Mouse (Mus musculus): Measurements from ENCODE around the gene Commd1. TPM values are rescaled to one million over a fixed set of nuclear protein-coding genes. Genes with fewer than 3 reads are reported as not detected.
A peak's percentile ranks its signal among the peaks of the same experiment; 100 is the strongest.

Gene Commd1
- polyA plus RNA-seq, 1 experiment from 2014 or later, result 384 TPM

GRCm38 (mm10) chr11:22985510-22985909 is 3.3 kb upstream of the Commd1 start:
- Histone ChIP-seq H3K36me3 (no peaks in the 10 kb centered on the region), H3K4me2 (replicated peaks) (no peak overlapping the region), H3K4me3 (replicated peaks) (no peak overlapping the region), H3K4me1 (replicated peaks) (peaks cover 8% of the 10 kb centered on the region), H3K9me3 (no peaks in the 10 kb centered on the region), H3K27ac (no peak overlapping the region), H3K9ac (no peak overlapping the region), H3K27me3 (replicated peaks) (no peaks in the 10 kb centered on the region)
- ATAC-seq, result no peak
- 68% methylated on average over 3 of the region's 3 CpGs for WGBS

GRCm38 (mm10) chr11:22982846-22983245 is 664 bp upstream of the Commd1 start:
- ATAC-seq, result no peak
- WGBS, result 76% methylated on average over 6 of the region's 6 CpGs
- H3K27ac ChIP-seq, result no peak overlapping the region
- H3K9me3 ChIP-seq, result no peaks in the 10 kb centered on the region
- no peak overlapping the region for H3K4me3 ChIP-seq (replicated peaks)
- H3K27me3 ChIP-seq (replicated peaks), result no peaks in the 10 kb centered on the region
- peaks cover 9% of the 10 kb centered on the region for H3K4me1 ChIP-seq (replicated peaks)
- H3K4me2 ChIP-seq (replicated peaks), result no peak overlapping the region
- H3K36me3 ChIP-seq, result 0 out of 2 replicates have a peak, but pooled peaks cover under 1% of the 10 kb centered on the region
- no peak overlapping the region for H3K9ac ChIP-seq

- peak overlapping the region; percentile 78 for H3K9ac ChIP-seq
- under 1% methylated on average over 12 of the region's 12 CpGs for WGBS
- peak; percentile 66 for ATAC-seq
- H3K9me3 ChIP-seq, result no peaks in the 10 kb centered on the region
- no peaks in the 10 kb centered on the region for H3K27me3 ChIP-seq (replicated peaks)
- H3K4me3 ChIP-seq (replicated peaks), result peak overlapping the region; percentile 64
- peak overlapping the region; percentile 99 for H3K27ac ChIP-seq
- H3K36me3 ChIP-seq, result 0 out of 2 replicates have a peak, but pooled peaks cover 3% of the 10 kb centered on the region
- peak overlapping the region; percentile 63 for H3K4me2 ChIP-seq (replicated peaks)
- peaks cover 9% of the 10 kb centered on the region for H3K4me1 ChIP-seq (replicated peaks)
These were observed 635 bp downstream of the Commd1 start for GRCm38 (mm10) chr11:22981543-22981950.

GRCm38 (mm10) chr11:22981041-22981440 is 1.1 kb downstream of the Commd1 start:
- 25% methylated on average over 4 of the region's 4 CpGs for WGBS
- ATAC-seq, result no peak
- no peak overlapping the region; the same call in 1 of the 2 replicates for H3K27ac ChIP-seq
- H3K9me3 ChIP-seq, result no peaks in the 10 kb centered on the region
- H3K9ac ChIP-seq, result peak overlapping the region; percentile 78; the same call in 1 of the 2 replicates
- H3K4me1 ChIP-seq (replicated peaks), result peaks cover 9% of the 10 kb centered on the region
- H3K4me3 ChIP-seq (replicated peaks), result peak overlapping the region; percentile 64
- H3K27me3 ChIP-seq (replicated peaks), result no peaks in the 10 kb centered on the region
- H3K36me3 ChIP-seq, result 0 out of 2 replicates have a peak, but pooled peaks cover 3% of the 10 kb centered on the region
- peak overlapping the region; percentile 63 for H3K4me2 ChIP-seq (replicated peaks)

GRCm38 (mm10) chr11:22979221-22979620 is 3.0 kb downstream of the Commd1 start:
- Histone ChIP-seq H3K4me2 (replicated peaks) (no peak overlapping the region), H3K27ac (no peak overlapping the region), H3K4me3 (replicated peaks) (no peak overlapping the region), H3K9me3 (no peaks in the 10 kb centered on the region), H3K9ac (no peak overlapping the region), H3K4me1 (replicated peaks) (peaks cover 12% of the 10 kb centered on the region), H3K27me3 (replicated peaks) (no peaks in the 10 kb centered on the region), H3K36me3 (0 out of 2 replicates have a peak, but pooled peaks cover 3% of the 10 kb centered on the region)
- ATAC-seq, result no peak
- WGBS, result 85% methylated on average over 1 of the region's 1 CpGs

GRCm38 (mm10) chr11:22978711-22979110 is 3.5 kb downstream of the Commd1 start:
- H3K9ac ChIP-seq, result no peak overlapping the region
- no peak overlapping the region for H3K4me3 ChIP-seq (replicated peaks)
- no peaks in the 10 kb centered on the region for H3K27me3 ChIP-seq (replicated peaks)
- no peak overlapping the region for H3K4me2 ChIP-seq (replicated peaks)
- peaks cover 12% of the 10 kb centered on the region for H3K4me1 ChIP-seq (replicated peaks)
- peaks cover 3% of the 10 kb centered on the region; the same call in 1 of the 2 replicates for H3K36me3 ChIP-seq
- no peak for ATAC-seq
- H3K9me3 ChIP-seq, result no peaks in the 10 kb centered on the region
- H3K27ac ChIP-seq, result no peak overlapping the region
- 72% methylated on average over 1 of the region's 1 CpGs for WGBS

GRCm38 (mm10) chr11:22978215-22978614 is 4.0 kb downstream of the Commd1 start:
- H3K9me3 ChIP-seq, result no peaks in the 10 kb centered on the region
- ATAC-seq, result no peak
- H3K27me3 ChIP-seq (replicated peaks), result no peaks in the 10 kb centered on the region
- no peak overlapping the region for H3K4me3 ChIP-seq (replicated peaks)
- no peak overlapping the region for H3K27ac ChIP-seq
- H3K4me2 ChIP-seq (replicated peaks), result no peak overlapping the region
- WGBS, result 94% methylated on average over 3 of the region's 3 CpGs
- H3K4me1 ChIP-seq (replicated peaks), result peaks cover 12% of the 10 kb centered on the region
- H3K9ac ChIP-seq, result no peak overlapping the region
- H3K36me3 ChIP-seq, result peaks cover 3% of the 10 kb centered on the region; the same call in 1 of the 2 replicates

GRCm38 (mm10) chr11:22973599-22973998 is 8.6 kb downstream of the Commd1 start:
- Histone ChIP-seq H3K27me3 (replicated peaks) (no peaks in the 10 kb centered on the region), H3K9ac (peak overlapping the region; percentile 49; the same call in 1 of the 2 replicates), H3K4me2 (replicated peaks) (peak overlapping the region; percentile 59), H3K36me3 (peaks cover 3% of the 10 kb centered on the region; the same call in 1 of the 2 replicates), H3K9me3 (no peaks in the 10 kb centered on the region), H3K27ac (peak overlapping the region; percentile 79), H3K4me3 (replicated peaks) (peak overlapping the region; percentile 52), H3K4me1 (replicated peaks) (peaks cover 4% of the 10 kb centered on the region; the same call in 1 of the 2 replicates)
- 42% methylated on average over 14 of the region's 14 CpGs for WGBS
- ATAC-seq, result peak; percentile 36; the same call in 1 of the 2 replicates

GRCm38 (mm10) chr11:22972746-22973526 is 9.2 kb downstream of the Commd1 start:
- Histone ChIP-seq H3K9me3 (no peaks in the 10 kb centered on the region), H3K4me2 (replicated peaks) (peak overlapping the region; percentile 65), H3K36me3 (peaks cover 3% of the 10 kb centered on the region; the same call in 1 of the 2 replicates), H3K4me3 (replicated peaks) (peak overlapping the region; percentile 52), H3K9ac (peak overlapping the region; percentile 54), H3K27me3 (replicated peaks) (no peaks in the 10 kb centered on the region), H3K4me1 (replicated peaks) (peaks cover 4% of the 10 kb centered on the region; the same call in 1 of the 2 replicates), H3K27ac (peak overlapping the region; percentile 79)
- ATAC-seq, result peak; percentile 71
- 49% methylated on average over 43 of the region's 46 CpGs for WGBS

- Histone ChIP-seq H3K4me2 (replicated peaks) (peak within 1 kb of the TSS; percentile 65), H3K36me3 (peaks cover 3% of the 10 kb centered on the region; the same call in 1 of the 2 replicates), H3K27me3 (replicated peaks) (no peaks in the 10 kb centered on the region), H3K9me3 (no peaks in the 10 kb centered on the region), H3K4me3 (replicated peaks) (peak within 1 kb of the TSS; percentile 52), H3K4me1 (replicated peaks) (peaks cover 4% of the 10 kb centered on the region; the same call in 1 of the 2 replicates), H3K27ac (peak within 1 kb of the TSS; percentile 74), H3K9ac (peak within 1 kb of the TSS; percentile 54)
- peak; percentile 81 for ATAC-seq
- 47% methylated on average over 56 of the region's 56 CpGs for WGBS
These were observed 10.1 kb downstream of the Commd1 start, which contains the start of gene Zrsr1 for GRCm38 (mm10) chr11:22971835-22972709. Zrsr1 (plus strand) TSS chr11:22972005.

- Histone ChIP-seq H3K4me2 (replicated peaks) (no peak overlapping the region), H3K27ac (no peak overlapping the region), H3K9me3 (no peaks in the 10 kb centered on the region), H3K9ac (no peak overlapping the region), H3K27me3 (replicated peaks) (no peaks in the 10 kb centered on the region), H3K4me1 (replicated peaks) (peaks cover 2% of the 10 kb centered on the region; the same call in 1 of the 2 replicates), H3K36me3 (peaks cover 3% of the 10 kb centered on the region; the same call in 1 of the 2 replicates), H3K4me3 (replicated peaks) (no peak overlapping the region)
- ATAC-seq, result no peak
- WGBS, result 100% methylated on average over 1 of the region's 1 CpGs
These were observed 11.6 kb downstream of the Commd1 start for GRCm38 (mm10) chr11:22970546-22970945.

GRCm38 (mm10) chr11:22969486-22969885 is 12.7 kb downstream of the Commd1 start:
- Histone ChIP-seq H3K4me1 (replicated peaks) (no peaks in the 10 kb centered on the region), H3K9ac (no peak overlapping the region), H3K27ac (no peak overlapping the region), H3K9me3 (no peaks in the 10 kb centered on the region), H3K4me3 (replicated peaks) (no peak overlapping the region), H3K36me3 (peaks cover 3% of the 10 kb centered on the region; the same call in 1 of the 2 replicates), H3K4me2 (replicated peaks) (no peak overlapping the region), H3K27me3 (replicated peaks) (no peaks in the 10 kb centered on the region)
- no peak for ATAC-seq
- WGBS, result 57% methylated on average over 6 of the region's 6 CpGs

Data from intestine, embryonic 15.5 days (tissue).